Mouse (Mus musculus): ENCODE results near the gene Alpl. TPM values are rescaled to one million over a fixed set of nuclear protein-coding genes. Genes with fewer than 3 reads are reported as not detected.

Alpl gene
- total RNA-seq, 2 experiments from 2014 or later: 0.09 TPM; not detected in 1

GRCm38 (mm10) chr4:137772438-137773056, 23.6 kb downstream of the Alpl start:
- no peak for ATAC-seq (ENCODE audit: poor library complexity, severe bottlenecking)

GRCm38 (mm10) chr4:137771749-137772148, 24.4 kb downstream of the Alpl start:
- no peak for ATAC-seq (ENCODE audit: poor library complexity, severe bottlenecking)

GRCm38 (mm10) chr4:137770901-137771612, 25.1 kb downstream of the Alpl start:
- ATAC-seq (ENCODE audit: poor library complexity, severe bottlenecking): no peak

DNA sequence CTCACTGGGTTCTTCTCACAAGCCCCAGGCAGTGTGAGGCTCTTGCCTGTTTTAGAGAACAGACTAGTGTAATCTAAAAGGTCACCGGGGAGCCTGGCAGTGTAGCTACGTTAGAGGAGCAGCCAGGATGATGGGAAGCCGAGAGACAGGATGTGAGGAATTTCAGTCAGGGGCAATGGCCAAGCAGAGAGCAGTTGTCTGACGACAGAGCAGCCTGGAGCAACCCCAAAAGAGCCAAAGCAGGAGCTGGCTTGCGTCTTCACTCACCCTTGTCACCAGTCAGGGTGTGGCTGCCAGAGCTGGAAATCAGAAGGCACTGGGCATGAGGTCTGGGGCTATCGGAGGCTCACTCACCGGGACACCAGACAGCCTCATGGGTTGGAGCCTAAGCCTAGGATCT, 26.5 kb downstream of the Alpl start:
- no peak for ATAC-seq (ENCODE audit: poor library complexity, severe bottlenecking)

DNA sequence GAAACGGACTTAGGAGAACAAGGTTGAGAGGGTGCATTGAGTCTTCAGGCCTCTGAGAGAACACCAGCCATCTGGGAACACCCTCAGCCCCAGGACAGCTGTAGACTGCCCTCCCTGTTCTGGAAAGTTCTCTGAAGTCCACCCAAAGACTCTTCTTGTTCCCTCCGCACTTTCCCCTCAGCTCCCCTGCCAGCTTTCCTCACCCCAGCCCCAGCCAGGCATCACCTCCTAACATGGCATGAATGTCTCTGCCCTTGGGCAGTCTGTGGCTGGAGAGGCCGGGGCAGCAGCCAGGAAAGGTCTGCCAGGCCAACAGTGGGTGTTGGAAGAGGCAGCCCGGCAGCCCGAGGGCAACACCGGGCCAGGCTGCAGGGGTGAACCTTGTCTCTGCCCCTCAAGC, 27.4 kb downstream of the Alpl start:
- no peak for ATAC-seq (ENCODE audit: poor library complexity, severe bottlenecking)

DNA sequence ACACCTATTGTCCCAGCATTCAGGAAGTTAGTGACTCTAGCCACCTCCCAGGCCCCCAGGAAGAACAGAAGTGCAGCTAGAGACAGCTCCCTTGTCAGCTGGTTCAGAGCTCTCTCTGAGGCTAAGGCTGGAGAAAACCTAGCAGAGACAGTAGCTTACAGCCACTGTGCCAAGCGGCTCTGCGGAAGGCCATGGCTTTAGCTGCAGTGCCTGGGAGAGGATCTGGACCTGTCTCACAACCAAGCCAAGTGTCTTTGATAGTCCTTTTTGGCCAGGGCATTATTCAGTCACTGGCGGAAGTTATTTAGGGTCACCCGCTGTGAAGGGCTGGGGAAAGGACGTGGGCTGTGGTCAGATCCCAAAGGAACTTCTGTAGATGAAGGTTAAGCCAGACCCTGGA, 27.8 kb downstream of the Alpl start:
- no peak for ATAC-seq (ENCODE audit: poor library complexity, severe bottlenecking)

DNA sequence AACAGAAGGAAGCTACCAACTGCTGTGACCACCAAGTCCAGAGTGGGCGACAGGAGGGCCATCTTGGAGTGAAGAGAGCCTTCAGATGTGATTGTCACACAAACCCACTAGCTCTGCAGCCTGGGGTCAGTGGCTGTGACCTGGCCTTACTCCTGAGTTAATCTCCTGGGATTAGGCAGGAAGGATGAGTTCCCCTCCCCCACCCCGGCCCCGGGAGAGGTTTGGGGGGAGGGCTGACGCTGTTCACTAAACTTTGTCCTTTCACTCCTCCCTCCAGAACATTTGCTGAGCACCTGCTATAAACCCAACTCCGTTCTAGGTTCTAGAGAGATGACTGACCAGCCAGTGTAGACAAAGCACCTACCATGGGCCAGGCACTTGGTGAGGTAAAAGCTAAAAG, 29.8 kb downstream of the Alpl start:
- ATAC-seq (ENCODE audit: poor library complexity, severe bottlenecking): no peak

DNA sequence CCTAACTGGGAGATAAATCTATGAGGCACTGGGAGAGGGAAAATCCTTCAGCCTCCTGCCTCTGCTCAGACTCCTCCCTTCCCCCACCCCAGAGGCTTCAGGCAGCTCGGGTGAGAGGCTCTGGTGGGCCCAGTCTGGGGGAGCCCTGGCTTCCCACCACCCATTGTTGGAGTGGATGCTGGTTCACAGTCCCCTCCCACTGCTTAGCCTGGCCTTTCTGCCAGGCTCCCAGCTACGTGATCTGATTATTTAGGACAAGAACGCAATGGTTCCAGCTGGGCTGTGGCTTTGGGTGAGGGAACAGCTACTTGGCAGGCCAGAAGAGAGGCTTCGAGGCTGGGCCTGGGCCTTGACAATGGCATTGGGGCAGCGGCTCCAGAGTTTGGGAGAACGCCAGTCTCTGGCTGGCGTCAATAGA, 30.6 kb downstream of the Alpl start:
- ATAC-seq (ENCODE audit: poor library complexity, severe bottlenecking): no peak

GRCm38 (mm10) chr4:137764621-137765020, 31.6 kb downstream of the Alpl start:
- no peak for ATAC-seq (ENCODE audit: poor library complexity, severe bottlenecking)

DNA sequence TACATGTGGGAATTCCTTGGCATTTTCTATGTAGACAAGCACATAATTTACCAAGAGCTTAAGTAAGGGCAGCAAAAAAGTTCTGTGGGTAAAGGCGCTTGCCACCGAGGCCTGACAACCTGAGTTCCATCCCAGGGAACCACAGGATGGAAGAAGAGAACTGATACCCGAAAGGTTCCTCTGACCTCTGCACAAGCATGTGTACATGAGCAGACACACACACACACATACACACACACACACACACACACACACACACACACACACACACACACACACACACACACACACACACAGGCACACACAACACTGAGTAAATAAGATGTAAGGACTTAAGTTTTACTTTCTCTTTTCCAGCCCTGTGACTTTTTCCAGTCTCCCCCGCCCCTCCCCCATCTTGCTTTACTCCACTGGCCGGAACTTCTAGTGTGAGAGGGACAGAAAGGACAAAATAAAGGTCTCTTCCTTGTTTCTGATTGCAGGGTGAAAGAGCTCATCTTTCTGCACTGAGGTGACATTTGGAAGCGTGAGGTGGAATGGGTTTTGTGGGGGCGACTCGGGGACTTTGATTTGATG, 32.2 kb downstream of the Alpl start:
- no peak for ATAC-seq (ENCODE audit: poor library complexity, severe bottlenecking)

GRCm38 (mm10) chr4:137762886-137763285, 33.3 kb downstream of the Alpl start:
- ATAC-seq (ENCODE audit: poor library complexity, severe bottlenecking): no peak

DNA sequence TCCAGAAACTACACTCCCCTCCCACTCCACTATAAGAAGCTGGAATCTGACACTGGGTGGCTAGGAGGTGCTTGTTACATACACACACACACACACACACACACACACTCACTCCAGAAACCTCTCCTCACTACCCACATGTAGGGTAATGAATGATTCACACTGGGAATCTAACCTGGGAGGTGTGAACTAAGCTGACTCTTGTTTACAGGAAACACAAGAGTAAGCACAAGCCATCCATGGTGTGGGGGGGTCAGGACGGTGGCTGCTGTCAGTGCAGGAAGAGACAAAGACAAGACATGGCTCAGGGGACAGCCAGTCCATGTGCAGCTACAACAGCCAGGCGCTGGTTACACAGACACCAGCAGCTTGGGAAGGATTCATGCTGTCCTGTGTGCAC, 41.7 kb downstream of the Alpl start:
- ATAC-seq (ENCODE audit: poor library complexity, severe bottlenecking): no peak

GRCm38 (mm10) chr4:137753199-137753598, 43.0 kb downstream of the Alpl start:
- ATAC-seq (ENCODE audit: poor library complexity, severe bottlenecking): no peak

- ATAC-seq (ENCODE audit: poor library complexity, severe bottlenecking): no peak
These were observed 43.7 kb downstream of the Alpl start for GRCm38 (mm10) chr4:137752471-137752870.

DNA sequence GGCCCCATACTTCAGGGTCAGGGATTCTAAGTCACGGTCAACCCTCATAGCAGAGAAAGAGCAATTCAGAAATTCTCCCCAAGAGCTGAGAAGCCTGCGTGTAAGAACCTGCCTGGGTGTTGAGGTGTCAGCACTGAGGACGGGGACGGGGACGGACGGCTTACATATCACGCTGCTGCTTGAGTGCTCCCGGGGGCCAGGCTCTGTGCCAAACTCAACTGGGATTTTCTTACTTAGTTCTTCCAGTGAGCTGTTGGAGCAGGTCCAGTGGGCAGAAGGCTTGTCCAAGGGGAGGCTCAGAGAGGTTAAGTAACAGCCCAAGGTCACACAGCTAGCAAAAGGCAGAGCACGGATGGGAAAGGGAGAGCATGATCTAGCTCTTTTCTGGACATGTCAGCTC, 44.5 kb downstream of the Alpl start:
- no peak for ATAC-seq (ENCODE audit: poor library complexity, severe bottlenecking)

DNA sequence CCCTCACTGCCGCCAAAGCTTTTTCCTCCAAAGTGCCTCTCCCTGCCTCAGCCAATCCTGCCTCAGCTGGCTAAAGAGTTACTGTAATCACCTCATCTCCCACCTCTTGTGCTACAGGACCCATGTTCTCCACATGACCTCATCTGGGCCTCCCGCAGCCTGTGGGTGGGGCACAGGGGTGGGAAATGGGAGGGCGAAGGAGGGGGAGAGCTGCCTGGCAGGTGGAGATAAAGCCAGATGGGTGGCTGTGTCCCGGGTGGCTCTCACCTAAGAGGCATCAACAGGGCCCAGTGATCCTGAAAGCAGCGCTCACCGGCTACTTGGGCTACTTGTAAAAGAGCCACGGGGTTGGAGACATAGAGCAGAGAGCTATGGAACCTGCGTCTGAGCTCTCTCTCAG, 44.9 kb downstream of the Alpl start:
- no peak for ATAC-seq (ENCODE audit: poor library complexity, severe bottlenecking)

DNA sequence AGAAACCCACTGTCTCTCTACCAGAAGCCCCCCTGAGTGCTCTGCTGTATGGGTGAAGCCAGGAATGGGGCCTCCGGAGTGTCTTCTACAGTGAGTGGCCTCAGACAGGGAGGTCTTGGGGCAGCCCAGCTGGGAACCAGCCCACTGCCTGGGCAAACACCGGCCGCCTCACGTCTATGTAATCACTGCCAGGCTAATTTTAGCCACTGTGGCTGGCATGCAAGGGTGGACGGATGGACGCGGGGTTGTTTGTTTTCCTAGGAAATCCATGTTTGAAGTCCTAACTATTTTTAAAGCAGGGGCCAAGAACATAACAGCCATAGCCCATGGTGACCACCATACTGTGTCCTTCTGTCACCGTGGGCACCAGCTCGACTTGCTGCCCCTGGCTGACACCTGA, 46.1 kb downstream of the Alpl start:
- ATAC-seq (ENCODE audit: poor library complexity, severe bottlenecking): no peak

- no peak for ATAC-seq (ENCODE audit: poor library complexity, severe bottlenecking)
These were observed 46.5 kb downstream of the Alpl start for GRCm38 (mm10) chr4:137749680-137750079.

- no peak for ATAC-seq (ENCODE audit: poor library complexity, severe bottlenecking)
These were observed 47.5 kb downstream of the Alpl start for GRCm38 (mm10) chr4:137748726-137749125.

- ATAC-seq (ENCODE audit: poor library complexity, severe bottlenecking): no peak
These were observed 48.6 kb downstream of the Alpl start for GRCm38 (mm10) chr4:137747590-137747989.

DNA sequence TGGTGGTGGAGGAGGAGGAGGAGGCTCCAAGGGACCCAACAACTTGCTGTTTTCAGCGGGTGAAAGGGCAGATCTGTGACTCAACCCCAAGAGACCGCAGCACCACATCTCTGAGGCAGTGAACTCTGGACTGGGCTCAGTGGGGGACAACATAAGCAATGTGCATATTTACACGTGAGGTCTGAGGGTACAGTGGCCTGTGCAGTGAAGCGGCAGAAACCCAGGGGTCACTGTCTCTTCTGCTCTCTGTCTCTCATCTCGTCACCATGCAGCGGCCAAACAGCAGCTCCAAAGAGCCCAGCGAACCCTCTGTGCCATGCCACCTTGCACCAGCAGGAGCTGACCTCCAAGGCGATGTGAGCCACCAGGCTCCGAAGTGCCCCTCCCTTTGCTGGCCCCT, 49.1 kb downstream of the Alpl start:
- no peak for ATAC-seq (ENCODE audit: poor library complexity, severe bottlenecking)

DNA sequence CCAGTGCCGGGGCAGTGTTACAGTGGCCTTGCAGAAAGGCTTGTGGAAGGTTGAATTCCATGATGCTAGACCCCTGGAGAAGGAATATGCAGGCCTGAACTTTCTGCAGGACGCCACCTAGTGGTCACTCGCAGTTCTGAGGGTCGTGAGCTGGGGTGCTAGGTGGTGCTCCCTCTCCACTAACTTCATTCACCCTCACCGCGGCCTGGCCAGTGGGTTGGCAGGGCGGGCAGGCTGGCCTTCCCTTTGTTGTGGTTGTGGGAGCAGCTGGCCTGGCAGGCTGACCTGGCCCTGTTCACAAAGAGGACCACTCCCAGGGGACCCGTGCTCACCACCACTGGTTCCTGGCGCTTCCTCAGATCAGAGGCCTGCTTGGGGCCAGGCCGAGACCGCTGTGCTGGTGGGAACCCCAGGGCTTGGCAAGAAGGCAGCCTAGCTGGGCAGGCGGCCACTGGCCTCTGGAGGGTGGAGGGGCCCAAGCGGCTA, 51.7 kb downstream of the Alpl start:
- no peak for ATAC-seq (ENCODE audit: poor library complexity, severe bottlenecking)
